Mouse (Mus musculus): Measurements from ENCODE around the gene Asf1b. TPM values are rescaled to one million over a fixed set of nuclear protein-coding genes. Genes with fewer than 3 reads are reported as not detected.

Gene Asf1b
- 2.0 and 3.6 TPM in 2 replicates for polyA plus RNA-seq (2012; rRNA removed)

GRCm38 (mm10) chr8:83955106-83955957 lies at the start of gene Asf1b, which contains the start of gene Gm10644:
Gene Asf1b, plus strand, starts transcription at chr8:83955507.
Gene Gm10644, minus strand, starts transcription at chr8:83955205.
- Histone ChIP-seq H3K36me3 (ENCODE audit: control insufficient read depth, insufficient read depth, low read length) (no peaks in the 10 kb centered on the region), H3K4me1 (ENCODE audit: control insufficient read depth, insufficient read depth, low read length) (no peaks in the 10 kb centered on the region), H3K27me3 (replicated peaks; ENCODE audit: control insufficient read depth, insufficient read depth, low read length) (no peaks in the 10 kb centered on the region), H3K4me3 (ENCODE audit: insufficient read depth, low read depth, low read length) (peak within 1 kb of the TSS; percentile 48), H3K27ac (ENCODE audit: insufficient read depth, low read depth, low read length) (no peak within 1 kb of the TSS)
- under 1% methylated on average over 75 of the region's 75 CpGs for WGBS
- peak; percentile 100 for DNase-seq
- TF ChIP-seq POLR2A (IDR thresholded peaks at IDR 0.05; ENCODE audit: low read depth, low read length) (no peak), CTCF (conservative IDR thresholded peaks at IDR 0.05; ENCODE audit: insufficient read depth, insufficient read length, low read depth, low read length) (peak; percentile 92)

GRCm38 (mm10) chr8:83908583-83908982 lies 46.7 kb upstream of the Asf1b start:
- 52% methylated on average over 6 of the region's 6 CpGs for WGBS
- no peaks in the 10 kb centered on the region for H3K27me3 ChIP-seq (replicated peaks; ENCODE audit: control insufficient read depth, insufficient read depth, low read length)
- no peaks in the 10 kb centered on the region for H3K4me1 ChIP-seq (ENCODE audit: control insufficient read depth, insufficient read depth, low read length)
- DNase-seq: no peak
- no peak overlapping the region for H3K4me3 ChIP-seq (ENCODE audit: insufficient read depth, low read depth, low read length)
- H3K36me3 ChIP-seq (ENCODE audit: control insufficient read depth, insufficient read depth, low read length): no peaks in the 10 kb centered on the region
- no peak for TF ChIP-seq POLR2A (IDR thresholded peaks at IDR 0.05; ENCODE audit: low read depth, low read length)
- TF ChIP-seq CTCF (conservative IDR thresholded peaks at IDR 0.05; ENCODE audit: insufficient read depth, insufficient read length, low read depth, low read length): no peak
- H3K27ac ChIP-seq (ENCODE audit: insufficient read depth, low read depth, low read length): no peak overlapping the region

GRCm38 (mm10) chr8:83909311-83909710 lies 46.0 kb upstream of the Asf1b start:
- no peak overlapping the region for H3K27ac ChIP-seq (ENCODE audit: insufficient read depth, low read depth, low read length)
- H3K4me3 ChIP-seq (ENCODE audit: insufficient read depth, low read depth, low read length): no peak overlapping the region
- DNase-seq: no peak
- TF ChIP-seq POLR2A (IDR thresholded peaks at IDR 0.05; ENCODE audit: low read depth, low read length) (no peak), CTCF (conservative IDR thresholded peaks at IDR 0.05; ENCODE audit: insufficient read depth, insufficient read length, low read depth, low read length) (no peak)
- no peaks in the 10 kb centered on the region for H3K27me3 ChIP-seq (replicated peaks; ENCODE audit: control insufficient read depth, insufficient read depth, low read length)
- no peaks in the 10 kb centered on the region for H3K36me3 ChIP-seq (ENCODE audit: control insufficient read depth, insufficient read depth, low read length)
- 74% methylated on average over 8 of the region's 8 CpGs for WGBS
- no peaks in the 10 kb centered on the region for H3K4me1 ChIP-seq (ENCODE audit: control insufficient read depth, insufficient read depth, low read length)

GRCm38 (mm10) chr8:83911809-83912731 lies 43.2 kb upstream of the Asf1b start:
- no peak for DNase-seq
- no peaks in the 10 kb centered on the region for H3K36me3 ChIP-seq (ENCODE audit: control insufficient read depth, insufficient read depth, low read length)
- WGBS: 60% methylated on average over 5 of the region's 5 CpGs
- no peak for TF ChIP-seq CTCF (conservative IDR thresholded peaks at IDR 0.05; ENCODE audit: insufficient read depth, insufficient read length, low read depth, low read length)
- TF ChIP-seq POLR2A (IDR thresholded peaks at IDR 0.05; ENCODE audit: low read depth, low read length): no peak
- H3K27me3 ChIP-seq (replicated peaks; ENCODE audit: control insufficient read depth, insufficient read depth, low read length): no peaks in the 10 kb centered on the region
- no peak overlapping the region for H3K27ac ChIP-seq (ENCODE audit: insufficient read depth, low read depth, low read length)
- H3K4me3 ChIP-seq (ENCODE audit: insufficient read depth, low read depth, low read length): no peak overlapping the region
- no peaks in the 10 kb centered on the region for H3K4me1 ChIP-seq (ENCODE audit: control insufficient read depth, insufficient read depth, low read length)

GRCm38 (mm10) chr8:83914232-83914631 lies 41.1 kb upstream of the Asf1b start:
- no peaks in the 10 kb centered on the region for H3K36me3 ChIP-seq (ENCODE audit: control insufficient read depth, insufficient read depth, low read length)
- DNase-seq: no peak
- H3K27ac ChIP-seq (ENCODE audit: insufficient read depth, low read depth, low read length): no peak overlapping the region
- H3K4me3 ChIP-seq (ENCODE audit: insufficient read depth, low read depth, low read length): no peak overlapping the region
- H3K27me3 ChIP-seq (replicated peaks; ENCODE audit: control insufficient read depth, insufficient read depth, low read length): no peaks in the 10 kb centered on the region
- no peaks in the 10 kb centered on the region for H3K4me1 ChIP-seq (ENCODE audit: control insufficient read depth, insufficient read depth, low read length)
- TF ChIP-seq POLR2A (IDR thresholded peaks at IDR 0.05; ENCODE audit: low read depth, low read length) (no peak), CTCF (conservative IDR thresholded peaks at IDR 0.05; ENCODE audit: insufficient read depth, insufficient read length, low read depth, low read length) (no peak)
- 90% methylated on average over 3 of the region's 3 CpGs for WGBS

- no peak overlapping the region for H3K27ac ChIP-seq (ENCODE audit: insufficient read depth, low read depth, low read length)
- H3K4me1 ChIP-seq (ENCODE audit: control insufficient read depth, insufficient read depth, low read length): no peaks in the 10 kb centered on the region
- no peak overlapping the region for H3K4me3 ChIP-seq (ENCODE audit: insufficient read depth, low read depth, low read length)
- WGBS: 64% methylated on average over 5 of the region's 5 CpGs
- H3K36me3 ChIP-seq (ENCODE audit: control insufficient read depth, insufficient read depth, low read length): no peaks in the 10 kb centered on the region
- peak; percentile 38 for DNase-seq
- no peaks in the 10 kb centered on the region for H3K27me3 ChIP-seq (replicated peaks; ENCODE audit: control insufficient read depth, insufficient read depth, low read length)
- TF ChIP-seq CTCF (conservative IDR thresholded peaks at IDR 0.05; ENCODE audit: insufficient read depth, insufficient read length, low read depth, low read length): no peak
- no peak for TF ChIP-seq POLR2A (IDR thresholded peaks at IDR 0.05; ENCODE audit: low read depth, low read length)
These were observed 40.4 kb upstream of the Asf1b start for GRCm38 (mm10) chr8:83914860-83915259.

Data from kidney, adult 2 months (tissue).